Mouse (Mus musculus): Measurements from ENCODE around the gene Set.
"Not testable (repeated sequence)": the region's sequence is repeated elsewhere in the genome, so short reads cannot be mapped to it uniquely, and the experiment has no call there.

The Set gene

DNA sequence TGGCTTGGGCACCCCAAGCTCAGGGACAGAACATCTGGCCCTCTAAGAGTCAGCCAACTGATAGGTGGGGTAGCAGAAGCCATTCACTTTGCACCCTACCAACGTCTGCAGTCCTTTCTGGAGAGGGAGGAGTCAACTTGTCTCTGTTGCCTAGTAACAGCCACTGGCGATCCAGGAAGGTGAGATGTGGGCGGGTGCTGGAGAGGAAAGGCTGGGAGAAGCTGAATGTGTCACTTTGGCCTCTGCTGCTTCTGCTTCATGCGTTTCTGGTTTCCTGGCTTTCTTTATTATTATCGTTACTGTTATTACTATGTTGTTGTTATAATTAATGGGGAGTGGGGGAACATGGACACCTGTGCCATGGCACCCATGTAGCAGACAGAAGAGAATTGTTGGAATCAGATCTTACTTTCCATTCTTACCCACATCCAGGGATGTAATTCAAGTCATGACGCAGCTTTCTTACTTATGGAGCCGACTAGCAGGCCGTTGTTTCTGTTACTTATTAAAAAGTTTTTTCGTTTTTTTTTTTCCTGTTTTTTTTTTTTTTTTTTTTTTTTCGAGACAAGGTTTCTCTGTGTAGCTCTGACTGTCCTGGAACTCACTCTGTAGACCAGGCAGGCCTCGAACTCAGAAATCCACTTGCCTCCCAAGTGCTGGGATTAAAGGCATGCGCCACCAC is at the start of gene Set:
TSS of gene Set (plus strand) at position 156 of the 682 bp plus-strand sequence.
- DNase-seq (ENCODE audit: low spot score in 2 of 2) = no peak

DNA sequence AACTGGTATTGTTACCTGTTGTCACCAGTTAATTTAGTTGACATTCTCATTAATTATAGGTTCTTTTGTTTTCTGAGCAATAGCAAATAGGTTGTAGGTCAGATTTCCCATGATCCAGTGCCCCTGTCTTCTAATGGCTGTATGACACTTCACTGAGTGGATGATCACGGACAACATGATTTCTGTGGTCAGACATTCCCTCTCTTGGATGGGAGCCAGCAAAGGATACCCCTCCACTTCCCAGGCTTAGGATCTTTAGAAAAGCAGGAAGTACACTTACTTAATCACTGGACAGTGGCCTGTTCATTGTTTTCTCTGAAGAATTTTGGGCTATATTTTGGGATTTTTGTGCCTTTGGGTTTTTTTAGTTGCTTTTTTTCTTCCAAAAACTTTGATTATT is 48.1 kb upstream of the Set start:
- no peak for DNase-seq (ENCODE audit: low spot score in 2 of 2)

DNA sequence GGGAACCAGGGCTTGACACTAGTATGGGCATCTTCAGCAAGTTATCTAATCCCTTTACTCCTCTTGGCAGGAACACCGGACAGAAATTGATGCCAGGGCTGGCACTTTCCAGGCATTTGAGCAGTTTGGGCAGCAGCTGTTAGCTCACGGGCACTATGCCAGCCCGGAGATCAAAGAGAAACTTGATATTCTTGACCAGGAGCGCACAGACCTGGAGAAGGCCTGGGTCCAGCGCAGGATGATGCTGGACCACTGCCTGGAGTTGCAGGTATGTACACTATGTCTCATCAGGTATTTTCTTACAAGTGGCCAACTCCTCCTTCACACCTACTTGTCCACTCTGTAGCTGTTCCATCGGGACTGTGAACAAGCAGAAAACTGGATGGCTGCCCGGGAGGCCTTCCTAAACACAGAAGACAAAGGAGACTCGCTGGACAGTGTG is 46.3 kb upstream of the Set start:
- DNase-seq (ENCODE audit: low spot score in 2 of 2) = no peak

DNA sequence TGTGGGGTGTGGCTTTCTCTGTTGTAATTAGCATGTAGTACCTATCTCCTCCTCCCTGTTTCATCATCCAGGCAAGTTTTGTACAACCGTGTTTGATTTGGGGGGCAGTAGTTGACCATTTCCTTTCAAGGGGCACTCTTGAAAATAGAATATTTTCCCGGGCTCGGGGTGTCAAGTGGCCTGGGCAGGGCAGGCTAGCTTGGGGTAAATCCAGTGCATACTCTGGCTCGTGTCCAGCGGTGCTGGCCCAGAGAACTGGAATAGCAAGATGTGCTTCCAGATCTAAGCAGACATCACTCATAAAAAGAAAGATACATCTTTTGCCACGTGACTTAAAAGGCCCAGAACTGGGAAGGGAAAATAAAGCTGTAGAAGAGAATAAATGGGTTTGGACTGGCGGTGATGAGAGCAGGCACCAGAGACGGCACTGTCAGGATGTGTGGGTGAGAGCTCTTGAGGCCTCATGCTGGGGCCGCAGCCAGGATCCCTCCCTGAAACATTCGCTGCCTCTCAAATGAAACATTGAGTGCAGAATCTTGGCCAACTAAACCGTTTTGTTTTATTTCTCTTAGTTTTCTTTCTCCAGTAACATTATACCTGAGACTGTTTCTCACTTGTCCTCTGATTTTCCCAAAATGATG is 42.7 kb upstream of the Set start:
- DNase-seq (ENCODE audit: low spot score in 2 of 2) = no peak

DNA sequence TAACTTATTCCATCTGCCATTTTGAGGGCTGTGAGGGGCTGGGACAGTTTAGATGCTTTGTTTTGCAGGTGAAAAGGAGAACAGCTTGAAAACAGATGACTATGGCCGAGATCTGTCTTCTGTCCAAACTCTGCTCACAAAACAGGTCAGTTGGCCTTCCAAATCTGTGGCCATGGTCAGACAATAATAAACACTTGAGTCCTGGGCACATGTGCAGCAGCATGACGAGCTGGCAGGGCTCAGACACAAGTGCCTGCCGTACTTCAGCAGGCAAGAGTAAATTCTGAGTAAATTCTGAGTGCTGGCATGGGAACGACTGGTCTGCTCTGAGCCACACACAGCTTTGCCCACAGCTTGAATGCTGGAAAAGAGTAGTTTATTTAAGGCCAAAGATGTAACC is 31.7 kb upstream of the Set start:
- DNase-seq (ENCODE audit: low spot score in 2 of 2) = no peak

DNA sequence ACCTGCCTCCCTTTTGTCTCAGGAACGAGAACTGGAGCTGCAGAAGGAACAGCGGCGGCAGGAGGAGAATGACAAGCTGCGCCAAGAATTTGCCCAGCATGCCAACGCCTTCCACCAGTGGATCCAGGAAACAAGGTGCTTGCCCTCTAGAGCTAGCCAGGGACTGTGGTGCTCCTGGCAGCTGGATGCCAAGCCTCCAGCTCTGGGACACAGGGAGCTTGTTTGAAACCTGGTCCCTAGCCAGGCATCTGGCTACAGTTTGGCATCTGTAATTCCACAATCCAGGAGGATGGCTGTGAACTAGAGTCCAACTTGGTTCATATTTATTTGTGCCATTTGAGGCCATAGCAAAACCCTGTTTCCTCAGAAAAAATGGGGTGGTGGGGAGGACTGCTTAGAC is 30.2 kb upstream of the Set start:
- no peak for DNase-seq (ENCODE audit: low spot score in 2 of 2)

DNA sequence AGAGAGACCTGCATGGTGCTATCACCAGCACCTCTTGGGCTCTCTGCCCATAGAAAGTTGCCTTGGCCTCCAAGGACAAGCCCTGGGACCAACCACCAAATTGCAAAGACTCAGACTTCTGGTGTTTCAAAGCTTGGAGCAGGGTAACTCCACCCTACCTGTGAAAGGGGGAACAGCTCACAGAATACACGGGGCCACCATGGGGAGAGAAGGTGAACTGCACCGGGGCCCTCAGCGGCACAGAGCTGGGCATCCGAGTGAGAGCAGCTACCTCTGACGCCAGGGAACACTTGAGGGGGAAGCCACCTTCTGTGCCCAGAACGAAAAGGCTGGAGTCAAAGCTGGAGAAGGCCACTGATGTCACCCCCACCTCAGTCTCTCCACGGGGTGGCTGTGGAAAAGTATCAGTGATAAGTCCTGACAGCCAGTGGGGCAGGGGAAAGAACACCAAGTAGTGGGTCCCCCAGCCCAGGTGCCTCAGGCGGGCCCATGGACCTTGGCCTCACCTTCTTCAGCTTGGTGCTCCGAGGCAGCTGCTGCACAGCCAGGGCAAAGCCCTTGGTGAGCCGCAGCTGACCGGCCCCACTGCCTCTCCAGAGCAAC is 24.8 kb upstream of the Set start:
- peak in 1 of 2 experiments; percentile 24 for DNase-seq (ENCODE audit: low spot score in 2 of 2)

DNA sequence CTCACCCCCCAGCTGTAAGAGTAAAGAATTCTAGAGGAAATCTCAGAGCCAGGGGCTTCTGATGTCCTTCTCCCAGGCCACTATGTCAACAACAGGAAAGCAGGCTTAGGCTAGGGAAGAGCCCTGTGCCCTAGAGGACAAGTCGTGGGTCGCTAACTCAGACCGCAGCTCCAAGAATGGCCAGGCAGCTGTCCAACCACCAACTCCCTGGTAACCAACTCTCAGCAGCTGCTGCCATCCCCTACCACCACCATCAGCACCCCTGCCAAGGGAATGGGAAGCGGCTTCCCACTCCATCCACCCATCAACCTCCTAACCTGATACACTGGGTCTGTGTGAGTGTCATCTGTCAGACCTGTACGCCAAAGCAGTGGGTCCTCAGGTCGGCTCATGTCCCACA is 24.2 kb upstream of the Set start:
- no peak for DNase-seq (ENCODE audit: low spot score in 2 of 2)

DNA sequence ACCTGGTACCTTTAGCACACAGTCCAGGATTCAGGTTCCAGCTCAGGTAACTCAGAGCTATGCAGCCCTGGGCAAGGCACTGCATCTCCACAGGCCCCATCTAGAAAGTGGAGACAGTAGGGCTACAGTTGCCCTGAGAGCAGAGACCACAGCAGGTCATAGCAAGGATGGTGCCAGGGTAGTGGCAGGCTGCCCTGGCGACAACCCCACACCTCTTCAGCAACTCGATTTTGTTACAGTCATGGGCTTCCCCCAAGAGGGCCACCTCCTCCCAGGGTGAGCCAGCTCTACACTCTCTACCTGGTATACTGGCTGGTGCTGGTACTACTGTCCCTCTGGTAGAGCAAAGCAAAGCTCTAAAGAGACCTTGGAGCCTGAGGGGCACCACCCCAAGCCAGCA is 19.4 kb upstream of the Set start:
- DNase-seq (ENCODE audit: low spot score in 2 of 2) = no peak

DNA sequence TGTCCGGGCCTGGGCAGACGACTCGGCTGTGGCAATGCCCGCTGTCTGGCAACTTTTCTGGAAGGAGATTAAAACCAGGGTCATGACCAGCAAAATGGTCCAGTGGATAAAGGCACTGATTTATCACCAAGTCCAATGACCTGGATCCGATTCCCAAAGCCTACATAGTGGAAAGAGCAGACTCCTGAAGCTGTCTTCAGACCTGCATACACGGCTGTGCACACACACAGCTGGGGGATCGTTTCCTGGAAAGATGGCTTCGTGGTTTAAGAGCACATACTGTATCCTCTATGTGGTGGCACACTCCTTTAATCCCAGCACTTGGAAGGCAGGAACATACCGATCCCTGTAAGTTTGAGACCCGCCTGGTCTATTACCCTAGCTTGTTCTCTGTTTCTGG is 18.8 kb upstream of the Set start:
- no peak for DNase-seq (ENCODE audit: low spot score in 2 of 2)

DNA sequence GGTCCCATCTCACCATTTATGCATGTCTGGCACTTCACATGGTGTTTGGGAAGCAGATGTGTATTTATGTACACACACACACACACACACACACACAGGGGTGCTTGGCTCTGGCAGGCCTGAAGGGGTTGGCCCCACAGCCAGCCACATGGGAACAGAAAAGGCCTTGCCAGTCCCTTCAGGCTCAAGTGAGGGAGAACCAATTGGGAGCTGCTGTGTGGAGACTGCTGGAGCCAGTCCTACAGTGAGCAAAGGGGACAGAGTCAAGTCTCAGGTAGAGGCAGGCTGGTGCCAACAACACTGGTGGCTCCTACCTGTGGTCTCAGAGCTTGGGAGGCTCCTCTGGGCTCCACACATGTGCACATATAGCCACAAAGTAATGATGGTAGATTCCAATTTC is 17.5 kb upstream of the Set start:
- DNase-seq (ENCODE audit: low spot score in 2 of 2) = no peak

DNA sequence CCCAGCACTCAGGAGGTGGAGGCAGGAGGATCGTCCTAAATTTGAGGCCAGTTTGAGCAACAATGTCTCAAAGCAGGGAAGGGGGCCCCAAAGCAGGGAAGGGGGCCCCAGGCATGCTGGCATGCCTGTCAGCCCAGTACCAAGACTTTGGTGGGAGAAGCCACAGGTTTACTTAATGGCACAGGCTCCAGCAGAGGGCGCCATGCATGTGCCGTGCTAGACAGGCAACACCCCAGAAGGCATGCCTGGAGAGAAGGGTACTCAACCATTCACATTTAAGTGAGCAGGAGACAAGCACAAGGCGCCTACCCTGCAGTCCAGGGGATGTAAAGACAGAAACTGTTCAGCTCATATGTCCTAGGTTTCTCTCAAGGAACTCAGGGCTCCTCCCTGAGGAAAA is 14.7 kb upstream of the Set start:
- DNase-seq (ENCODE audit: low spot score in 2 of 2) = peak in 1 of 2 experiments; percentile 78

DNA sequence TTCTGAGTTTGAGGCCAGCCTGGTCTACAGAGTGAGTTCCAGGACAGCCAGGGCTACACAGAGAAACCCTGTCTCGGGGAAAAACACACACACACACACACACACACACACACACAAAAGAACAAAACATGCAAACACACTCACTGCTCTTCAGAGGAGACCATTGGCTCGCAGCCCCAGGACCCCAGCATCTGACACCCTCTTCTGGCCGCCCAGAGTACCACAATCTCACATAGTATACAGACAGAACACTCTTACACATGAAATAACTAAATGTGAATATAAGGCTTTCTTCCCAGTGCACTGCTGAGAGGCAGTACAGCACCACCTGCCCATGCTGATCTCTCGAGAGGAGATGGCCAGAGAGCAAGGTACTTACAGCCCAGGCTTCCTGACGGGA is 12.6 kb upstream of the Set start:
- DNase-seq (ENCODE audit: low spot score in 2 of 2) = no peak

DNA sequence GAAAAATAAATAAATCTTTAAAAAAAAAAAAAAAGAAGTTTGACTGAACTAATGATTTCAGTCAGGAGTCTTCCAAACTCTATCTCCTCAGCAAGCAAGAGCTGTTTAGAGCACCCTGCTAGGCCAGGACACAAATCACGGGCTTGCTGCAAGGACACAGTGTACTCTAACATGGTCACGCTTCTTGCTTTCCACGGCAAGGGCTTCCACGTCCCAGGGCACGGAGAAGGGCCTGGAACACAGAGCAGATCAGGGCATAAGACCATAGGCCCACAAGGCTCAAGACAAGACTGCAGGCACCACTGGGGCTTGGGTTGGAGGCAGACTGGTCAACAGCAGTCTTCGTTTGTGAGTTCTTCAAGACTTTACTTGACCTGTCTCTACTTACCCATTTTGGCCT is 10.1 kb upstream of the Set start:
- DNase-seq (ENCODE audit: low spot score in 2 of 2) = no peak

DNA sequence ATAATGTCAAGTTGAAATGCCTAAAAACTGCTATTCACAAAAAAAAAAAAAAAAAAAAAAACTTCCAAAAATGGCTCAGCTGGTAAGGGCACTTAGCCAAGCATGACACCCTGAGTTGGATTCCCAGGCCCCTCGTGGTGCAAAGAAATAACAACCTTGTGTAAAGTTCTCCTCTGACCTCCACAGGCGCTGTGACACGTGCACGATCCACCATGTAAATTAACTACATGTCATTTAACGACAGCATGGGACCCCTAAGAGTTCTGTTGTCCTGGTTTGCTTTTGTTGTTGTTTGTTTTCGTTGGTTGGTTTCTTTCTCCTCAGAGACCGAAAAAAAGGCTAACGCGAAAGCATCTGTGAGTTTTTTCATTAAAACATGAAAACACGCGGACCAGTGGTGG is 9.1 kb upstream of the Set start:
- DNase-seq (ENCODE audit: low spot score in 2 of 2) = no peak

DNA sequence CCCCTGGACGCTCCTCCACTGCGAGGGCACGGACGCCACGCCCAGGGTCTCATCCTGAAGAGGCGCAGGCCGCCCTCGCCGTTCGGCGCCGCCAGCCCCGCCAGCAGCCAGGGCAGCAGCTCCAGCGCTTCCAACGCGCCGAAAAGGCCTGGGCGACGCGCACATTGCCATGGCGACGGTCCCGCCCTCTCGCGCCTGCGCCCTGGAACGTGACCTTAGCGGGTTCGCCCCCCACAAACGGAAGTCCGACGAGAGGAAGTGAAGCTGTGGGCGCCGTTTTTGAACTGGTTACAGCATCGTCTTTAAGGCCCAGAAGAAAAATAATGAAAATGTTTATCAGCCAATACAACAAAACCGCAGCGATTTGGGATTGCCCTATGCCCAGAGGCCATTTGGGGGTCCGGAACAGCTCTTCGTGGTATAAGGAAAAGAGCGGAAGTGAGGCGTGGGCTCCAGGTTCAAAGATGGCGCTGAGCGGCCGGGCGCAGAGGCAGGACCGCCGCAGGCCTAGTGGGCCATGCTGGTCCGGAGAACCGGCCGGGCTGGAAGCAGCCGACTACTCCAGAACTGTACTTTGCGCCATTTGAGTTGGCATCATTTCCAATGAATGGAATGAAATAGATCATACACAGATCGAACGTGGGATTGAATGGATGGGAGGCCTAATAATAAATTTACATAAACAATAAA is 8.3 kb upstream of the Set start, which contains the start of gene Wdr34:
TSS of gene Wdr34 (minus strand) at position 183 of the 690 bp plus-strand sequence.
- peak; percentile 91 to 98 for DNase-seq (ENCODE audit: low spot score in 2 of 2)

DNA sequence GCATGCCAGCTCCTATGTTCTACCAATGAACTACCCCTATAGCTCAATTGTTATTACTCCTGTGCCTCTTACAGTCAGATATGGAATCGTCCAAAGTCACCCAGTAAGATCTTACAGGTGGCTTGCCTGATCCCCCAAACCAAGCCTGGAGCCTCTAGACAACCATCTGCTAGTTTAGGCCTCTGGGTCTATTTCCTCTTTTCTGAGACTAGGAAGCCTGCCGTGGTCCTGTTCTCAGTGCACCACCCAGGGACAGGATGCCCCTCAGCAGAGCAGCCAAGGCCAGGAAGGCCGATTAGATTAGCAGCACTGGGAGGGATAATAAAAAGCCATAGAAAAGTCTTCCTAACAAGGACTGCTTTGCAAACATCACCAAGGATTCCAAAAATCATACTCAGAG is 7.3 kb upstream of the Set start:
- DNase-seq (ENCODE audit: low spot score in 2 of 2) = no peak

DNA sequence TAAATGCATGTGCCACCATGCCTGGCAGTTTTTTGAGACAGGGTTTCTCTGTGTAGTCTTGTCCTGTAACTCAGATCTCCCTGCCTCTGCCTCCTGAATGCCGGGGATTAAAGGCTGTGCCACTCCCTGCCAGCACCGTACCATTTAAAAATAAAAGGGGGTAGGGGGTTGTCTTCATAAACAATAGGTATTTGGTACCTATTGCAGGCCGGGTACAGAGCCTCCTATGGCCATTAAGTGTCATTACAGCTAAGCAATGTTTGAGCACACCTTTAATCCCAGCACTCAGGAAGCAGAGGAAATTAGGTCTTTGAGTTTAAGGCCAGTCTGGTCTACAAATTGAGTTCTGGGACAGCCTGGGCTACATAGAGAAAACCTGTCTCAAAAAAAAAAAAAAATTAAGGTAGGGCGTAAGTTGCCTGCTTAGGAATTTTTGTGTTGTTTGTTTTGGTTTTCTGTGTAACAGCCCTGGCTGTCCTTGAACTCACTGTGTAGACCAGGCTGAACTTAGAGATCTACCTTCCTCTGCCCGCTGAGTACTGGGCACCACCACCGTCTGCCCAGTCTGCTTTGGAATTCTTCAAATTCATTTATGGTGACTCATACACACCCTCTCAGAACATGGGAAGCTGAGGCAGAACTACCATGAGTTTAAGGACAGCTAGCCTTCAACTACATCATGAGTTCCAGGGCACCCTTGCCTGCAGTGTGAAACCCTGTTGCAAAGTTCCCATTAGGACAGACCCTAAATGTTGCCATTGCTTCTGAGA is 5.0 kb upstream of the Set start:
- DNase-seq (ENCODE audit: low spot score in 2 of 2) = no peak

DNA sequence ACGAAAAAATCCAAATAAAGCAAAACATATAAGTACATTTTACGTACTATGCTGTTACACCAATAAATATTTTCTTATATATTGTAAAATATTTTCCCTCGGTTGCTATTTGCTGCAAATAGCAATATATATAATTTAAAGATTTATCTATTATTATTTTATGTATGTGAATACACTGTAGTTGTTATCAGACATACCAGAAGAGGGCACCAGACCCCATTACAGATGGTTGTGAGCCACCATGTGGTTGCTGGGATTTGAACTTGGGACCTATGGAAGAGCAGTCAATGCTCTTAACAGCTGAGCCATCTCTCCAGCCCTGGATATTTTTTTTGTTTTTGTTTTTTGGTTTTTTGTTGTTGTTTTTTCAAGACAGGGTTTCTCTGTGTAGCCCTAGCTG is 1.9 kb upstream of the Set start:
- DNase-seq (ENCODE audit: low spot score in 2 of 2) = not testable (repeated sequence)

DNA sequence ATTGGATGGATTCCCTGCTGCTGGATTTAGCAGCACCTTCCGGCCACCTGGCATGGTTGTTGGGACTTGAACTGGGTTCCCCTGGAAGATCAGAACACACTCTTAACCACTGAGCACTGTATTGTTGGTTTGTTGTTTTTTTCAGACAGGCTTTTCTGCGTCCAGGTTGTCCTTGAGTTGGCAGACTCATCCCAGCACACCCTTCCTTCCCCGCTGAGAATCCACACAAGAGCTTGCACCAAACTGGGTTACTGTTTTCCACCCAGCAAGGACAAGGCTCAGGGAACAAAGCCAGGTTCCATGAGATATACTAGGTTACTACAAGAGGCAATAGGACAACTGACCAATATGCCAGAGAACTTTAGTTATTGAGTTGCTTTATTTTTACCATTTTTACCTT is 442 bp upstream of the Set start:
- no peak for DNase-seq (ENCODE audit: low spot score in 2 of 2)

DNA sequence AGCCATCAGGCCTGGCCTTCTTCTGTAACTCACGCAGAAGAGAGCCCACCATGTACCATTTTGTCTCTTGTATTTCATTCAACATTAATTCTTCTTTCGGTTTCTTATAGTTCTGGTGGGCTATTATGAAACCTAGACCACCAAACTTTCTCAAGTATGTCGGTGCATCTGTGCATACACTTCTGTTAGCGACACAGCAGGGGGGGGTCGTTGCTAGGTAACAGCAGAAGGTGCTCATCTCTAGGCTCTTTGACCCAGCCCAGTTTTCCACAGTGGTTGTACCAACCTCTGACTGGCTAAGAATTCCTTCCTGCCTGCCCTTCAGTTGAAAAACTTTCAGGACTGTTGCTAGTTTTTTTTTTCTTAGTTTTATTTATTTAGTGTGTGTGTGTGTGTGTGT is 1.2 kb downstream of the Set start:
- no peak for DNase-seq (ENCODE audit: low spot score in 2 of 2)
